Mouse (Mus musculus) ES-CJ7 (cell line): ENCODE data around the gene Gm9936.
"Not testable (repeated sequence)": the region's sequence is repeated elsewhere in the genome, so short reads cannot be mapped to it uniquely, and the experiment has no call there.

Experiments used
- DNase-seq: peaks from one replicate; pipeline ENCODE4 v3.0.0; 2011; ENCODE audit warnings: low read depth, low spot score

Gm9936 gene

DNA sequence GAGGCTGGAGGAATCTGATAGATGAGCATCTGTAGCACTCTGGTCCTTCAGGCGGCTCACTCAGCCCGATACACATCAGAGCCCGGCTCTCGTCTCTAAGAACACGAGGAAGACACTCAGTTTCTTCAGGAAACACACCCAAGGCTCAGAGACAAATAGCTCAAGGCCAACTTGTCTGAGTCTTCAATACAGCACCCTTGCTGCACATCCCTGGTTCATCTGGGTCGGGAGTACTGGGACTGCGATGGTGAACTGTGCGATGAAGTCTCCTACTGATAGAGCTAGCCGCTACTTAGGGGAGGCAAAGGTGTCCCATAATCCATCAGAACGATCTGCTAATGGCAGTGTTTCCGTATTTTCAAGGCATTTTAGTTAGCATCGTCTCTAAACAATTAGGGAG lies at the start of gene Gm9936:
Gene Gm9936 (minus strand): TSS at position 101 of the 400 bp plus-strand sequence.
- no peak for DNase-seq

DNA sequence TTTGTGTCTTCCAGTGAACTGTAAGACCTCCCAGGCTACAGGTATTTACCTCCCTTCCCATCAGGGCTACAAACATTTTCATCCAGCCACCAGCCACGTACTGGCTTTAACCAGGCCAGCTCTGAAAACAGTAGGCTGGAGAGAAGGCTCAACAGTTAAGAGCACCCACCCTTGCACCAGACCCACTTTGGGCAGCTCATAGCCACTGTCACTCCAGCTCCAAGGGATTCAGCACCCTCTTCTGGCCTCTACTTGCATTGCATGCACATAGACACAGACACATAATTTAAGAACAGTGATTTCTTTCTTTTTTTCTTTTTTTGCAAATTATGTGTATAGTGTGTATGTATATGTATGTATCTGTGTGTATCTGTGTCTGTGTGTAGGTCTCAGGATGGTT lies 43.9 kb upstream of the Gm9936 start:
- peak; percentile 71 for DNase-seq

DNA sequence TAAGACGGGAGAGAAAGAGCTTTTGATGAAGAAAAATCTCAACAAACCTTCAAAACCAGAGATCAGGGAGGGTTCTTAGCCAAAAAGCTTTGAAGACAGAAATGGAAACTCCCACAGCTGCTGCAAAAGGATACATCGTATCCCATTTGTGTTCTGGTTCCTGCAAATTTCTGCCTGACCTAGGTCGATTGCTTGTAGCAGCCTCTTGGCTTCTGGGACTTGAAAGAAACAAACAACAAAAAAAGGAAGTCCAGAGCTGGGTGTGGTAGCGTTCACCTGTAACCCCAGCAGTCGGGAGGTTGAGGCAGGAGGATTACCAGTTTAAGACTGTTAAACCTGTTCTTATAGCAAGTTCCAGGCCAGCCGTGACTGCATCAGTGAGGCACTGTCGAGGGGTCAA lies 40.4 kb upstream of the Gm9936 start:
- no peak for DNase-seq

DNA sequence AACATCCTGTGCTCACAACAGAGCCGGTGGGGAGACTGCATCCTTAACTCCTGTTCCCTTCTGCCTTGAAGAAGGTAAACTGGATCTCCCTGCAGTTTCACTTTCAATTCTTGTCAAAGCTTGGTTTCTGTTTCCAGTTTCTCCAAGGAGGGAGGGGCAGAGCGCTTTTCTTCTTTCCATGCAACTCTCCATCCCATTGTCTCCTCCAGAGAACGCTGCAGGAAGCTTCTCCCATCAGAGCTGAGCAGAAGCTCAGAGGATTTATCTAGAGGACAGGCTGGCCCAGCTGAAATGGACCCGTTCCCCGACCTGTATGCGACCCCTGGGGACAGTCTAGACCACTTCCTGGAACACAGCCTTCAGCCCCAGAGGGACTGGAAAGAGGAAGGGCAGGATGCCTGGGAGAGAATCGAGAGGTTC lies 38.9 kb upstream of the Gm9936 start:
- no peak for DNase-seq

DNA sequence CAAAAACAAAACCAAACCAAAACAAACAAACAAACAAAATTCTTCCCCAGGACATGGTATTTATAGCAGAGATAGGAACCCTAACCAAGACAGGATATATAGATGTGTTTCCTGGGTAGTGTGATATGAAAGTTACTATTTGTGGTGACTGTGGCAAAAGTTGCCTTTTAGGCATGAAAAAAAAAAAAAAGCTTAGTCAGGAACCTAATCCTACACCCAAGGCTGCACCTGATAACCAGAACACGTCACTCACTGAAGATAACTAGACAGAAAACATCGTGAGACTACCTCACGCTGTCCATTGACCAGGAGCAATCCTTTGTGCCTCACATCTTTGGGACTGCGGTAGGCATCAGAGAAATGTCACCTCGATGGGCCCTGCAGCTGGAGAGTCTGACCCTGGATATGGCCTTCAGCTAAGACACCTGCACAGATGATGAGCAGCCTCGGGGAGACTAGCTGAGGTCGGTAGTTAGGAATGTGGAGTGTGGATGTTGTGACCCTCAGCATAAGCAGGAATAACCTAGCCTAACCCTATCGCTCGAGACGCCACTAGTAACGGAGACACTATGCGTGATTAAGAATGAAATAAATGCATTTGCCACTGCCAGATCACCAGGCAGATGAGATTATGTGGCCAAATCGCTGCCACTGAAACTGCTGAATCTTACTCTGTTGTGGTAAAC lies 38.3 kb upstream of the Gm9936 start, which contains the start of gene Oasl2:
Gene Oasl2 (plus strand): TSS at position 249 of the 686 bp plus-strand sequence.
- DNase-seq = no peak

DNA sequence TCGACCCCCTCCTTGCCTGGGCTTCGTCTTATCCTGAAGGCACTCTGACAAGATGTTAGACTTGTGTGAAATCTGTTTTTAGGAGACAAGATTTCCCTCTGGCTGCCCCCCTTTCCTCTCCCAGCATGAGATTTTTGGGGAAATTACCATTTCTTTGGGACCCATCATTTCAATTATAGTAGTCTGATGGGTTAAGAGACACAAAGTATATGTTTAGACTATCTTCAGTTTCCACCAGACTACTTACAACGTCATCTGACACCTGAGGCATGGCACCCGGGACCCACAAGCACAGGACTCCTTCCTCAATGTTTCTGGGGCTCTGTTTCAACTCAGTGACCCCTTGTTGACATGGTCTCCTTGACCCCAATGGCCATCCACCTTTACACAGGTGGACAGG lies 37.1 kb upstream of the Gm9936 start:
- no peak for DNase-seq

DNA sequence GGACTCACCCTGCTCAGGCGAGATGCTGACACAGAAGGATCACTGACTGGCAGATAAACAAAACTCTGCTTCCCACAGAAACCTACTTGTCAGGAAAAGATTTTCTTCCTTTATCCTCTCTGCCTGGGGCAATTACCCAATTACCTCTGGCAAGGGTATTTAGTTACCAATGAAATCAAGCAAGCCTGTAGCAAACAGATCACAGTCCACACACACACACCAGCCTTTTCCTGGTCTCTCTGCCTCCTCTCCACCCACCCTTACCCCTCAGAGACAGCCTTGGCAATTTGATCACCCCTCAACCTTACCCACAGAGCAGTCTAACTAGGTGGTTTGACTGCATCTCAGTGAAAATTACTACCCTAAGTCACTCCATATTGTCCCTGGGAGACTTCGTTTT lies 30.5 kb upstream of the Gm9936 start:
- no peak for DNase-seq

DNA sequence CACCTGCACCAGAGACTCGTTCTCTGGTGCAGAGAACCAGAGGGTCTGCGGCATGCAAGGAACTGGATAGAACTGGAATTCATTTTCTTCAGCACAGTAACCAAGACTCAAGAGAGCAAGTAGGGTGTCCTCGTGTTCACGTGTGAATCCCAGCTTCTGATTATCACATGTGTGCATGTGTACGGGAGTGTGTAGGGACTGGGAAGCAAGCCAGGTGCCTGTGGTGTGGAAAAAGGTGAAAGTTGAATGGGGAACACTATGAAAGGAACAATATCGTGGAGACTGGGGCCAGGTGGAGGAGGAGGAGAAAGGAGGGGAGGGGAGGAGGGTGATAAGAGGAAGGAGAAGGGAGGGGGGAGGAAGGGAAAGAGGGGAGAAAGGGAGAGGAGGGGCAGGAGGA lies 28.3 kb upstream of the Gm9936 start:
- DNase-seq = no peak

DNA sequence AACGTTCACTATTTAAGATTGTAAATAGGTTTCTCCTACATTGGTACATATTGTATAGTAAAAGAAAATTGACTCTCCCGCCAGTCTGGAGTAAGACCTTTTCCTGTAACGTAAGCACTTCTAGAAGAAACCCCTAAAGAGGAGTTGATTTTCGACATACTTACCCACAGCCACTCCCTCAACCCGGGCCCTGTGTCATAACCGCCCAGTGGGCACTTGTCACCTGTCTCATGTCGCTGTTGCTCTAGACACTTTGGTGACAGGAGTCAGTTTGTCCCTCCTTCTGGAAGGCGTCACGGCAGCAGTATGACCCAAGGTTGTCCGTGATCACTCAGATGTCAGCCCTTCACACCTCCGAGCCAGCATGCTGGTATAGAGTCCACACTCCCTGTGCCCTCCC lies 24.5 kb upstream of the Gm9936 start:
- DNase-seq = no peak

DNA sequence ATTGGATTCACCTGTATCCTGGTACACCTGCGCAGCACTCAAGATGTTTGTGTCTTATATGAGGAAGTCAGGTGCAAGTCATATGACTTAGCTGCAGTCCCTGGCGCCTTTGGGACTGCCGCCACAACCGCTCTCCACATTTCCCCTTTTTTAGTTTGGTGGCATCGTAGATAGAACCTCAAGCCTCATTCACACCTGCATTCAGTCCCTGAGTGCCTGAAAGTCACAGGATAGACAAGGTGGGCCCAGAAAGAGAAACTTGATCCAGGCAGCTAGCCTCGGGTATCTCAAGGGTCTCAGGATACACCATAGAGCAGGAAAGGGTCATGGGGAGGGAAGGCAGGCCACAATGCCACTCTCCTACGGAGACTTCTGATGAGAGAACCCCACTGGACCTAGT lies 23.8 kb upstream of the Gm9936 start:
- not testable (repeated sequence) for DNase-seq

DNA sequence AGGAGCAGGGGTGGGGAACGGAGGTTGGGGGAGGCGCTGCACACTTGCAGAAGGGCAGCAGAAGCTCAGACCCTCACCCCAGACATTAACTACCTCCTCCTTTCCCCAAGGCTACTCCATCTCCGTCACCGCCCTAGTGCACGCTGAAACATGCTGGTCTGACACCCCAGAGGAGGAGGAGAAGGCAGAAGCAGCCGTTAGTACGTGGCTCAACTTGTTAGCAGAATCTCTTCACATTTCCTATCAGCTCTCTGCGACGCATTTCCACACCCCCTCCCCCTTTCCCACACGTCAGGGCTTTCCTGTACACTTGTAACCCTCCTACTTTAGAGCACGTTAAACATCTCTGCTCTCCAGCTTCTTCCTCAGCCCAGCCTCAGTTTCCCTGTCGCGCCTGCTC lies 20.9 kb upstream of the Gm9936 start:
- DNase-seq = no peak

DNA sequence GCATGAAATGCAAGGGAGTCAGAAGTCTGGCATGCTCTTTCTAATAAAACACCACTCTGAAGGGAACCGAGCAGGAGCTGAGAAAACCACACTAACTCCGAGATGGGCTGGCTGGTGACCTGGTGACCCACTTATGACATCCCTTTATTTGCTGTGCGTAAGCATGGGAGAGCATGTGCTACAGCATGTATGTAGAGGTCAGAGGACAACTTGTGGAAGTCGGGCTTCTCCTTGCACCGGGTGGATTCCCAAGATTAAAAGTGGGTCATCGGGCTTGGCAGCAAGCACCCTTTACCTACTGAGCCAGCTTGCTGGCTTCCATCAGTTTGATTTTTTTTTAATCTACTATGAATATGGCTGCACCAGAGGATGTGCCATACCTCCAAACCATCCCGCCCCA lies 19.0 kb upstream of the Gm9936 start:
- DNase-seq = no peak

DNA sequence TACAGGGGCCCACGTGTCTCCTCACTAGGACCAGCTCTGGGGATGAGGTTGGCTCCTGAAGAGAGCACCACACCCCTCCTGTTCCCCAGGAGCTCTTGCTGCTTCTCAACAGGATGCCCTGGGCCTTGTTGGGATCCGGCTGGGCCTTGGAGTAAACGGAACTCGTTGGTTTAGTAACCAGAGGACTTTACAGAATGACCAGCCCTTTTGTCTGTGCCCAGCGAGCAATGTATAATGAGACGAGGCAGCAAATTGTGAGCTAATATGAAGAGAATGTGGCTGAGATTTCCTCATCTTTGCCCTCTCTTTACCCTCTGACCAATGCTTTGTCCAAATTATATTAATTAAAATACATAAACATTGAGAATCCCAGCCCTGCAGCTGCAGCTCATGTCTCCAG lies 17.8 kb upstream of the Gm9936 start:
- no peak for DNase-seq

DNA sequence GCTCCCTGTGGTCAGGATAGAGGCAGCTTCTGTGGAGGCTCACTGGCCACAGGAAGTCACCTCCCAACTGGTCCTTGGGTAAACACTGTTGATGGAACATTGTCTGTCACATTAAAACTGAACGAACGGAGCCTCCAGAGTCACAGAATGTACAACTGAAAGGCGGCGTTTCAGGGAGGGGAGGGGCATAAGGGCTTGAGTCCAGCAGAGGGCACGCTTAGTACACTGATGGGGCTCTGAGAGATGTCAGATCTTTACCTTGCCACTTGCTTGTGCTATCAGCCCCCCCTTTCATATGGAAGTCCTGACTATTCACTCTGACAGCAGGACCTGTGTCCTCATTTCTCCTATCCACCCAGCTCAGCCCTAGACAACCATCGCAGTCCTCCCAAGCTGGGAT lies 17.4 kb upstream of the Gm9936 start:
- DNase-seq = no peak

DNA sequence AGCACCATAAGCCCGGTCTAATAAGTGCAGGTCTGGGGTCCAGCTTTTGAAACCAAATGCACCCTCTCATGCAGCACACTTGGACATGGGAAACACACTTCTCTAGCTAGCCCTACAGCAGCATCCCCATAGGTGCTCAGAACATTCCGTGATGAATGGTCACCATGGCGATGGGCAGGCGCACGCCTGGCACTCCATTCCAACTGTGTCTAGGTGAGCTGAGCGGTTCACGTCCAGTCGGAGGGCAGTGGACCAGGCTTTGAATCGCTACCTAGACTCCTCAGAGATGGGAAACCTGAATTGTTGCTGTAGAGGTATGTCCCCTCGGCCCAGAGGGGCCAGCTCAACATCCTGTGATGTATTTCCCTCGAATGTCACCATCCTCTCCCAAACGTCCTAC lies 6.8 kb upstream of the Gm9936 start:
- DNase-seq = no peak

DNA sequence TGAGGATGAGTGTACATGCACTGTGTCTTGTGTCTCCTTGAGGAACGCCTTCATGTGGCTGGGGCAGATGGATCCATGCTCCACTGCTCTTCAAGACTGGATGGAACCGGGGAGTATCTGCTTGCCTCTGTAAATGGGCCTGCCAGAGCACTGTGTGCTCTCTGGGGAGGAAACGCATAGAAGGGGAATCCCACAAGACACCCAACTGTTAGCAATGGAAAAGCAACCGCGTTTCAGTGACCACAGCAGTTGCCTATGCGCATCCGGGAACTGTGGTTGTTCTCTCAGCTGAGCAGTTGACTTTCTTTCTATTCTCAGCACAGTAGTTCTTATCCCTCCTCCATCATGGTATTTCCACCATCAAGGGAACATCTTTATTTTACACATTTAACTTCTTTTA lies 6.3 kb upstream of the Gm9936 start:
- no peak for DNase-seq

DNA sequence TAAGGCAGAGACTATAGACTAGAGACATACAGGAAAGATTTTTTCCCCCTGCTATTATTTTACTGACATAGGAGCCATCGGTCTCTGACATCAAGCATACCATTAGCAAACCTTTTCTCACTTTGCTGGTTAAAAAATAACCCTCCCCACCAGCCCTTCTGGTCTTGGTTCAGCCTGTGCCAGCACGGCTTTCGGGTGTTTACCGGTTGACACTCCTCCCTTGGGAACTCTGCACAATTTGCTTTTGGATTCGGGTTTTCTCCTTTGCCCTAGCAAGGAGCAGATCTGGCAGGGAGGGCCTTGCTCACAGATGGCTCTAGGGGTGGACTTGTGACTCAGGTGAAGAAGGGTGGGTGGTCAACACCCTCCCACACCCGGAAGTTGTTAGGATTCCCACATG lies 3.2 kb upstream of the Gm9936 start:
- DNase-seq = no peak

DNA sequence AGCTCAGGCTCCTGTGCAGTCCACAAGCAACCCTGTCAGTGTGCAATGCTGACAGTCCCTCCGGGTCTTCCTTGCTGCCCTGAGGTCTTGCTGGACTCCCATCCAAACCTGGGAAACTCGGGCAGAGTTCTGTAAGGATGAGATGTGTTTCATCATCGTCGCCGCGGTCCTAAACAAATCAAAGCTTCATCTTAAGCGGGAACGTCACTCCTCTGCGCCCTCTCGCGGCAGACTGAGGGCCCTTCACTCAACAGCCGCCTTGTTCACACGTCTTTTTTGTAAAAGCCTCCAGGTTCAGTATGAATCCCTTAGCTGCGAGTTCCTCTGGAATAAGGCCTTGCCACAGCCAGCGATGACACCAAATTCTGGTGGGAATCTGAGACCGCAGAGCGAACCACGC lies 771 bp upstream of the Gm9936 start:
- DNase-seq = peak; percentile 90

DNA sequence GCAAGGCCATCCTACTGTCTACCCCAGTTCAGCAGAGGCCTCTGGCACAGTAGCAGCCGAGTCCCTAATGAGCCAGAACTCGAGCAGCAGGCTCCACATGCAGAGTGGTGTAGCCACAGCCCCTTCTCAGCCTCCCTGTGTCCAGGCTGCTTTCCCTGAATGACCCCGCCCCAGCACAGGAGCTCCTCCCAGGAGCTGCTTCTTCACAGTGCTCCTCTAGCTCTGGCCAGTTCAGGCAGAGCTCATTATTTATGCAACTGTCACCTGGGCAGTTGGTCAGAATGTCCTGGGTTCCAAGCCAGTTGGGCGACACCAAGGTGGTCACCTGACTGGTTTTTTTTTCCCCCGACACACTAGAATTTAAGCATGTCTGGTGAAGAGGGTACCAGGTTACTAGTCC lies 5.1 kb downstream of the Gm9936 start, which contains the start of gene 4930519G04Rik:
Gene 4930519G04Rik (plus strand): TSS at position 301 of the 400 bp plus-strand sequence.
- not testable (repeated sequence) for DNase-seq

DNA sequence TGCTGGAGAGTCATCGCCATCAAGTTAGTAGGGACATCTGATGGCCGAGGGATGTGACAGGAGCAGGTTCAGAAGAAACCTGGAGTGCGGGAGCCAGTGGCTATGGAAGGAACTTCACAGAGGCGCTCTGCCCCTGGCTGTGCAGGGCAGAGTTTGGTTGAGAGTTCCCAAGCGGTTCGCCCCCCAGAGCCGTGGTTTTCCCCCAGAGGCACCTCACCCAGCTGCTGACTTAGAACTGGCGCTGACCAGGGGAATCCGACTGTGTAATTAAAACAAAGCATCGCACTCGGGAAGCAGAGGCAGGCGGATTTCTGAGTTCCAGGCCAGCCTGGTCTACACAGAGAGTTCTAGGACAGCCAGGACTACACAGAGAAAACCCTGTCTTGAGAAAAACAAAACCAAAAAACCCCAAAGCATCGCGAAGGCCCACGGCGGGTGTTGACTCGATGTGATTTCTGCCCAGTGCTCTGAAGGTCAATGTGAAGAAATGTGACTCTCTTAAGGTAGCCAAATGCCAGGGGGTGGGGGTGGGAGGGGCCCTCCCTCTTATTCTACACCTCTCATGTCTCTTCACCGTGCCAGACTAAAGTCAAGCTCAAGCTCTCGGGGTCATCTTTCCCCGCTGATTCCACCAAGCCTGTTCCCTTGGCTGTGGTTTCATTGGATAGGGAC lies 6.8 kb downstream of the Gm9936 start:
- no peak for DNase-seq

DNA sequence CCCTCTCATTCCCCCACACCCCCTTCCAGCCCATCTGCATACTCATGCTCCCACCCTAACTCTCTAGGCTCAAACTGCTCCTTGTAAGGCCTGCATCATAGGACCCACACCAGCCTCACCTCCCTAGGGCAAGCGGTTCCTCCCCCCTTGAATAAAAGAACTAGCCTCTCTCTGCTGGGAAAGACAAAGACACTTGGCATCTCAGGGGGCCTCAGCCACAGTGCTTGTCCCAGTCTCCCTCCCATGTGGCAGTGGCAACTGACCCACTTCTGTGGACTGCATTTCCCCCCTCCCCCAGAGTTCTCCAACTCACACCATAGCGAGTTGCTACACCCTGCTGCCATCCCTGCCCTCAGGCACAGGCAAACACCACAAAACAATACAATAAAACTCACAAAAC lies 14.1 kb downstream of the Gm9936 start:
- not testable (repeated sequence) for DNase-seq

DNA sequence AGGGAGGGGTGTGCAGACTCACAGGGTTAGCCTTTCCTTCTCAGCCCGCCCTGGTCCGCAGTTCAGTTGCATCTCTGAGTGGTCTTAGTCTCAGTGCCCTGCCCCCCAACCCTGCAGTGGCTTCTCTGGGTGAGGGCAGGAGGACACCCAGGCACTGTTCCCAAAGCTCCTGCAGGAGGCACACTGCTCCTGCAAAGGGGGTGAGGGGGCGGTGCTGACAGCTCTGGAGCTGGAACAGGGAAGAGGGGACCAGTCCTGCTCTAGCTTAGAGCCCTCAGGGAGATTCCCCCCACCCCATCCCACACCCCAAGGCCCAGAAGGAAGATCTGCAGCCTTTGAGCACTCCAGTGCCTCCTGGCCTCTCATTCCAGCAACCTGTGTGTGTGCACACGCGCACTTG lies 15.8 kb downstream of the Gm9936 start:
- no peak for DNase-seq

DNA sequence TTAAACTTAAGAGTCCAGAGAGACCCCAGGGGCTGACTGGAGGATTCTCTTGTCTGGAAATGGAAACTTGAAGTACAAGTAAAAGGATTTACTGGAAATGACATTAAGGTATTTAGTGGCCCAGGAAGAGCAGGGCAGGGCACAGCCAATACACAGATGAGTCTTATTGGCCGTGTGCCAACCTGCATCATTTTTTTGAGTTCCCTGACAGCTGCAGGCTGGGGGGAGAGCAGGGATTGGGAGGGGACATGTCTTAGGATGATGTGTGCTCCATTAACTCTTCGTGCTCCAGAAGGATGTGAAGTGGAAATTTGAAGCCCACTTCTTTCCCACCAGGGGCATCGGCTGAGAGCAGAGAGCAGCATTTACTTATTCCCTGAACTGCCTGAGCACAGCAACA lies 16.3 kb downstream of the Gm9936 start:
- DNase-seq = not testable (repeated sequence)
